Mouse (Mus musculus) spleen, postnatal 14 days (tissue): Measurements from ENCODE around the gene Bcl9.

Source experiments
- DNase-seq, 2 experiments: peaks; one replicate each; pipeline ENCODE4 v3.0.0; 2021 to 2022; ENCODE audit warnings: low spot score in 2 of 2

Bcl9 gene

GRCm38 (mm10) chr3:97172632-97173031 is 125.1 kb downstream of the Bcl9 start:
- no peak for DNase-seq

GRCm38 (mm10) chr3:97172231-97172630 is 125.5 kb downstream of the Bcl9 start:
- DNase-seq = no peak

- no peak for DNase-seq
These were observed 126.2 kb downstream of the Bcl9 start for GRCm38 (mm10) chr3:97171531-97171930.

DNA sequence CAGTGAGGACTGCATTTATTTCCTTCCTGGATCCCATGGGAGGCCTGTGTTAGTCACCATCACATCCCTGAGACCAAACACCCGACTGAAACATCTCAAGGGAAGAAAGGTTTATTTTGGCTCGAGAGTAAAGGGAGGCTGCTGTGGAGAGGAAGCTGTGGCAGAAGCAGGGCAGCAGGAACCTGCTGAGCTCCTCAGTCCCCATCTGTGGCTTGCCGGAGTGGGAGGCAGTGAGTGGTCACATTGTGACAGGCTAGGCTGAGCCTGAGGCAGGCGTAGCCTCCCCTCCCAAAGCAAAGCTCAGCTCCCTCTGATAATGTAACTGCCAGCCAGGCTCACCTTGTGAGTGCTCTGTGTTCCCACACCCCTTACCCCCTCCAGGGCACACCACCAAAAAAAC is 130.6 kb downstream of the Bcl9 start:
- no peak for DNase-seq

GRCm38 (mm10) chr3:97164477-97164876 is 133.2 kb downstream of the Bcl9 start:
- DNase-seq = no peak

GRCm38 (mm10) chr3:97161773-97162172 is 135.9 kb downstream of the Bcl9 start:
- no peak for DNase-seq

DNA sequence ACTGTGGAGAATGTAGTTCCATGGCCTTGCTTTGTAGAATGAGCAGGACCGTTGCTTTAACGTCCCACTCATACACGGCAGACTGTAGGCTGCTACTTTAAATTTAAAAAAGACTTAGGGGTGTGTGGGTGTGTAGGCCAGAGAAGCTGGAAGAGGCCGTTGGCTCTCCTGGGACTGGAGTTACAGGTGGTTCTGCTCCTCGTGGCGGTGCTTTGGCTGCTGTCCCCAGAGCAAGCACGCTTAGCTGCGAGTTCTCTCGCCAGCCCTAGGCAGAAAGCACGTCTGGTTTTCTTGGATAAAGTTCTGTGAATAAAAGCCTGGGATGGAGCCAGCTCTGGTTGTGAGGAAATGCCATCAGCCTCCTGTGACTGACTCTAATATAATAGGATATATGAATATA is 136.8 kb downstream of the Bcl9 start:
- no peak for DNase-seq

GRCm38 (mm10) chr3:97159986-97160385 is 137.7 kb downstream of the Bcl9 start:
- no peak for DNase-seq

DNA sequence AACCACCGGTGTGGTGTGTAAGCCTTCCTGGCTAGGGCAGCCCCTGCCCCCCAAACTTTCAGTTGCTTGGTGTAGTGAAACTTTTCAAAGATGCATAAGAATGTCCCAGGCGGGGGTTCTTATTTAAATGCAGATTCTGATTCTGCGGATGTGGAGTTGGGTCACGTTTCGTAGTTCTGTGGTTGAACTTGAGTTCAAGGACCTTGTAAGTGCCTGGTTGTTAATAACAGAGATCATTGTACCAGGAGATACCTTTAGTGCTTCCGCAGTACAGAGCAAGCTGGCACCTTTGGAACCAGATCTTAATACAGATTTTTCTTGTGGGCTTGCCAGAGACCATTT is 138.2 kb downstream of the Bcl9 start:
- DNase-seq = no peak

GRCm38 (mm10) chr3:97158611-97159508 is 138.9 kb downstream of the Bcl9 start, which contains the start of gene Acp6:
Gene Acp6, plus strand, starts transcription at chr3:97158777.
- DNase-seq = peak; percentile 69 to 84

DNA sequence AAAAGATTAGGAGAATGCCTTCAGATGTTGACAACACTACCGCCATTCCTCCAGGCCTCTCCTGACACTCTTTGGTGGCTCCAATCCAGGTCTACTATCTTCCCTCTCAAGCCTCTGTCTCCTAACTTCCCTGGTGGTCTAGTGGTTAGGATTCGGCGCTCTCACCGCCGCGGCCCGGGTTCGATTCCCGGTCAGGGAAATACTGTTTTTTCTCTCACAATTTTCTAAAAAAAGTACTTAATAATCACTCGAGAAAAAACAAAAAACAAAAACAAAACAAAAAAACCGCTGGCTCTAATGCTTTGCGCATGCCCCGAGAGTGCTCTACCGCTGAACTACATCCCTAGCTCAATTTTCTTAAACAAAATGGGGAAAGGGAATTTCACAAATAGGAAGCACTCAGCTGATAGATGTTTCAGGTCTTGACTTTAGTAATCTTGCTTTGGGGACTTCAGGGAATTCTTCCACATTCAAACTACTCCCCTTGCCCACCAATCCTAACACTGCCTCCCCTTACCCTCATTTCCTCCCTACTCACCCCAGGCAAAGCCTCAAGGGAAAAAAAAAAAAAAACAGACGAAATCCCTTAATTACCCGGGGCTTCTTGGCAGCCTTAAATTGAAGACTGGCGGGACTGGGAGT is 139.6 kb downstream of the Bcl9 start:
- peak; percentile 40 to 52 for DNase-seq

GRCm38 (mm10) chr3:97157308-97157707 is 140.4 kb downstream of the Bcl9 start:
- no peak for DNase-seq

GRCm38 (mm10) chr3:97156431-97156830 is 141.3 kb downstream of the Bcl9 start:
- DNase-seq = no peak
